Mouse (Mus musculus) C2C12 (cell line): ENCODE results near the gene Dazap1.

Experiments
- CEBPB ChIP-seq: IDR thresholded peaks from one replicate; pipeline ENCODE4 v1.6.1; 2011; ENCODE audit warnings: low read depth, mild to moderate bottlenecking, control low read depth, moderate library complexity
- CTCF ChIP-seq: IDR thresholded peaks from one replicate; pipeline ENCODE4 v1.5.1; 2011; ENCODE audit not compliant: control insufficient read depth, insufficient read depth, insufficient read length
- MAX ChIP-seq: IDR thresholded peaks from one replicate; pipeline ENCODE4 v1.6.1; 2011; ENCODE audit warnings: mild to moderate bottlenecking, control low read depth
- MYOD1 ChIP-seq: IDR thresholded peaks from one replicate; pipeline ENCODE4 v1.6.1; 2011; ENCODE audit warnings: low read depth; ENCODE audit not compliant: control insufficient read depth, insufficient read length
- MYOG ChIP-seq: IDR thresholded peaks from one replicate; pipeline ENCODE4 v1.6.1; 2011; ENCODE audit not compliant: control insufficient read depth, insufficient read length; ENCODE audit errors: extremely low read depth
- USF1 ChIP-seq: IDR thresholded peaks from one replicate; pipeline ENCODE4 v1.6.1; 2011; ENCODE audit warnings: low read depth, mild to moderate bottlenecking, control low read depth, moderate library complexity

- TF ChIP-seq CTCF (no peak), USF1 (no peak), MYOD1 (no peak), MAX (no peak), MYOG (no peak), CEBPB (no peak)
Observed at GRCm38 (mm10) chr10:80329273-80330081, 68.2 kb downstream of the Dazap1 start, which contains the start of the genes Pcsk4 and Reep6.
